Mouse (Mus musculus) spleen, adult 10 weeks (tissue): Measurements from ENCODE around the gene Gm13769. TPM values are rescaled to one million over a fixed set of nuclear protein-coding genes. Genes with fewer than 3 reads are reported as not detected.

Experiments used
- polyA plus RNA-seq: library from polyadenylated mRNA; stranded (reverse); fragments of 350-450 nt; fragmentation: Illumina TruSeq; extraction: RNeasy Lipid Tissue Mini Kit (QIAGEN cat#74804); gene quantifications from one replicate; pipeline ENCODE4 v1.2.3, GENCODE M21; 2015; ENCODE audit warnings: low replicate concordance; ENCODE audit not compliant: insufficient read depth

Gene Gm13769
- not detected for polyA plus RNA-seq

DNA sequence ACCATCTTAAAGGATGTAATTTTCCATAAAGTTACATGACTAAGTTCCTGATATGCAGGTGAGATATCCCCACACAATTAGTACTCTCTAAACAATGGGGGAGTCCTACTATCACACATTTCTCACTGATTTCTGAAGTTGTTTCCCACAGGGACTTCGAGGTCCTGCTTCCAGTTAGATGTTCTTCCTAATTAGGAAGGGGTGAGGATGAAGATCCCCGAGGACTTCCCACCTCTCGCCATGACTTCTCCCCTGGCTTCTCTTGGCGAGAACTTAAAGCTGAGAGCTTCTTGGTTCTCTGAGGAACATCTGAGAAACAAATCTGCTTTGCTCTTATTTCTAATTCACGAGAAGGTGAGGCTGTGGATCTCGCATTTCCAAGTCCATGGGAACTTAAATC lies at the start of gene Gm13769:
Gm13769 (plus strand) TSS at position 301 of the 400 bp plus-strand sequence.

DNA sequence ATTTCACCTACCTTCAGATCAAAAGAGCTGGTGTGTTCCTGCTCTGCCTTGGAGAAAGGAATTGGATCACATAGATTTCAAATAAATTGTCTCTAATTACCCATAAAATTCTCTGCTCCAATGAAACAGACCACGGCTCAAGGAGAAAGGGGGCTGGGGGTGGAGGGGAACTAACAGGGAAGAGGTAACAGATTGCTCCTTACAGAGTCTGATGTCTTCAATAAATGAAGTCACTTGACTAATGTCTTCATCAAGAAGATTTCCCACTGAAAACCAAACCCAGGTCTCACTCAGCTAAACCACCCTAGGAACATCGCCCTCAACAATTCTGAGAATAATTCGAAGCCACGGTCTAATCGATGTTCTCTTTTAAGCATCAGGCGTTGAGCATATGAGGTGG lies 29.3 kb upstream of the Gm13769 start, which contains the start of gene Olfr1272:
Olfr1272 (minus strand) TSS at position 101 of the 400 bp plus-strand sequence.

Other genes starting within 250 kb of the Gm13769 start
- gene Olfr1269, start 200.8 kb upstream of the Gm13769 start, polyA plus RNA-seq = not detected
- not detected for gene Olfr32, start 179.9 kb upstream of the Gm13769 start, polyA plus RNA-seq
- not detected for gene Olfr1270, start 169.1 kb upstream of the Gm13769 start, polyA plus RNA-seq
- gene Olfr1506, start 97.7 kb upstream of the Gm13769 start, polyA plus RNA-seq = not detected
- not detected for gene Olfr142, start 64.6 kb upstream of the Gm13769 start, polyA plus RNA-seq
- not detected for gene Olfr1271, start 51.2 kb upstream of the Gm13769 start, polyA plus RNA-seq
- not detected for gene Olfr1272, start 29.4 kb upstream of the Gm13769 start, polyA plus RNA-seq
- not detected for gene Olfr1274-ps, start 76.5 kb downstream of the Gm13769 start, polyA plus RNA-seq